Mouse (Mus musculus) testis, adult 2 months (tissue): Measurements from ENCODE around the gene Myo3a. TPM values are rescaled to one million over a fixed set of nuclear protein-coding genes. Genes with fewer than 3 reads are reported as not detected.
A peak's percentile ranks its signal among the peaks of the same experiment; 100 is the strongest.

Experiments
- H3K27ac ChIP-seq: fragments of 200-500 bp; 2 replicates; pipeline ENCODE4 v1.5.1; 2012; ENCODE audit warnings: low read depth, low read length; ENCODE audit not compliant: control insufficient read depth, insufficient read depth
- H3K27me3 ChIP-seq: fragments of 200-500 bp; 2 replicates; pipeline ENCODE4 v1.6.1; 2012; ENCODE audit warnings: mild to moderate bottlenecking, low read length, moderate library complexity; ENCODE audit not compliant: control insufficient read depth, insufficient read depth
- H3K36me3 ChIP-seq: fragments of 200-500 bp; 2 replicates; pipeline ENCODE4 v1.6.1; 2012; ENCODE audit warnings: mild to moderate bottlenecking, low read length; ENCODE audit not compliant: control insufficient read depth, insufficient read depth
- H3K4me1 ChIP-seq: fragments of 200-500 bp; 2 replicates; pipeline ENCODE4 v1.6.1; 2012; ENCODE audit warnings: low read length; ENCODE audit not compliant: control insufficient read depth, insufficient read depth
- H3K4me3 ChIP-seq: fragments of 200-500 bp; 2 replicates; pipeline ENCODE4 v1.5.1; 2012; ENCODE audit warnings: low read depth, mild to moderate bottlenecking, low read length, moderate library complexity, mixed read lengths; ENCODE audit not compliant: control insufficient read depth
- CTCF ChIP-seq: fragments of 200-500 bp; IDR thresholded peaks from 2 replicates; pipeline ENCODE4 v1.5.1; 2012; ENCODE audit warnings: low read depth, mild to moderate bottlenecking, inconsistent platforms, low read length, moderate library complexity; ENCODE audit not compliant: control insufficient read depth, insufficient read depth, insufficient replicate concordance
- POLR2A ChIP-seq: fragments of 200-500 bp; IDR thresholded peaks from 2 replicates; pipeline ENCODE4 v1.6.1; 2012; ENCODE audit warnings: low read depth, mild to moderate bottlenecking, inconsistent platforms, low read length, moderate library complexity; ENCODE audit not compliant: control insufficient read depth
- polyA plus RNA-seq: library from polyadenylated mRNA; depleted of rRNA; stranded (reverse); fragments of >200 nt; gene quantifications from 2 replicates; pipeline ENCODE4 v1.2.3, GENCODE M21; 2012

Myo3a gene
- polyA plus RNA-seq, 1 experiment, result 0.22 TPM

DNA sequence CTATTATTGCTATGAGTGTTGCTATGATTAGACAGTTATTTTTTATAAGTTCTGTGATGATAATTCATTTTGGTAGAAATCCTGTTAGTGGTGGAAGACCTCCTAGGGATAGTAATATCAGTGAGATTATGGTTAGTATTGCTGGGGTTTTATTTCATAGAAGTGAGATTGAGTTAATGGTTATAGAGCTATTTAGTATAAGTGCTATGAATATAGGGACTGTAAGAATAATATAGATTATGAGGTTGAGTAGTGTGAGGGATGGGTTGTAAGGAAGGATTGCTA lies 362.8 kb downstream of the Myo3a start:
- Histone ChIP-seq H3K4me1 (no peaks in the 10 kb centered on the region), H3K36me3 (no peaks in the 10 kb centered on the region), H3K4me3 (no peak overlapping the region), H3K27ac (no peak overlapping the region), H3K27me3 (no peaks in the 10 kb centered on the region)
- TF ChIP-seq CTCF (no peak), POLR2A (no peak)

DNA sequence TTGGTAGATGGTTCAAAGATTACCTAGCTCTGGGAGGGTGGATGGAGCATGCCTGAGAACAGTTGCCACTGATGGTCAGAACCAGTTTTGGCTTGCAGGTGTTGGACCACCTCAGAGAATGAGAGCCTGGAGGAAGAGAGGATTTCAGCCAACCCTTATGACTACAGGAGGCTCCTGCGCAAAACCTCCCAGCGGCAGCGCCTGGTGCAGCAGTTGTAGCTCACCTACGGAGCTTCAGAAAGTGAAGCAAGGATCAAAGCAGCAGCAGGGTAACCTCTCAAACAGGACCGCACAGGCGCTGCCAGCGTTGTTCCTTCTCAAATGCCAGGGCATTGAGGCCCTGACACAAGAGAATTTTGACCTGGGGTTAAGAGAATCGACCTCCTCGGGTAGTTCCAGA lies 390.6 kb downstream of the Myo3a start:
- peaks cover 8% of the 10 kb centered on the region for H3K4me1 ChIP-seq
- H3K27ac ChIP-seq, result no peak overlapping the region
- H3K36me3 ChIP-seq, result no peaks in the 10 kb centered on the region
- H3K4me3 ChIP-seq, result no peak overlapping the region
- H3K27me3 ChIP-seq, result no peaks in the 10 kb centered on the region
- TF ChIP-seq POLR2A (no peak), CTCF (no peak)

DNA sequence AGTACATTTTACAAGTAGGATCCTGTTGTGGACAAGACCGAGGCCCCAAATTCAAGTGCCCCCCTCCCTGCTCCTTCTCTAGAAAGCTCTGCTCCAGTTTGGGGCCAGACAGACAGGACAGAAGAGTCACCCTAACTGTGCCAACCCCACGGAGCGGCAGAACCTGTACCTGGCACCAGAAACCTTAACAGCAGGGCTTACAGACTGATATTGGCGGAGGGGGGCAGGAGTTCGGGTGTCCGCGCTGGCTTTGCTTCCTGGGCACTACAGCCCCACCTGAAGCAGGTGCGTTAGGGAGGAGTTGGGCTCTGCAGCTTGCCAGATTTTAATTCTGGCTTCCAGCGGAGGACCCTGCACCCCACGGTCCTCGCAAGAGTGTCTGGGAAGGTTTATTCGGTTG lies 392.1 kb downstream of the Myo3a start:
- Histone ChIP-seq H3K4me1 (peaks cover 10% of the 10 kb centered on the region), H3K27me3 (no peaks in the 10 kb centered on the region), H3K27ac (no peak overlapping the region), H3K36me3 (no peaks in the 10 kb centered on the region), H3K4me3 (no peak overlapping the region)
- TF ChIP-seq POLR2A (no peak), CTCF (no peak)

DNA sequence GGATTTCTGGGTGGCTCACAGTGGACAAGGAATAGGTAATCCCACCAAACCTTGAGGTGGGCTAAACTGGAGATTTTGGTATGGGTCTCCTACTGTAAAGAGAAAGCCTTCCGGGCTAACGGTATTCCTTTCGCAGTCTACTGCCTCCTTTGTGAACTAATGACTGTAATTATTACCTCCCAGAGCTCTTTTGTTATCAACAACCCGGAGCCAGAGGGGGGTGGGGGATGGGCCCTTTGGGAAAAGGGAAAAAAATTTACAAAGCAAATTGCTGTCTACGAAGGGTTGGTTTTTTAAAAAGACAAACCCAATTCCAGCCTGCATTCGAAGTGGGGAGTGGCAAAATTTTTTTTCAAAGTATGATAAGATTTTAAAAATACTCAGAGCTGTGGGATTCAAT lies 392.7 kb downstream of the Myo3a start:
- no peak for TF ChIP-seq CTCF
- no peak for TF ChIP-seq POLR2A
- H3K36me3 ChIP-seq, result no peaks in the 10 kb centered on the region
- no peaks in the 10 kb centered on the region for H3K27me3 ChIP-seq
- H3K4me1 ChIP-seq, result peaks cover 10% of the 10 kb centered on the region
- no peak overlapping the region for H3K27ac ChIP-seq
- no peak overlapping the region for H3K4me3 ChIP-seq

DNA sequence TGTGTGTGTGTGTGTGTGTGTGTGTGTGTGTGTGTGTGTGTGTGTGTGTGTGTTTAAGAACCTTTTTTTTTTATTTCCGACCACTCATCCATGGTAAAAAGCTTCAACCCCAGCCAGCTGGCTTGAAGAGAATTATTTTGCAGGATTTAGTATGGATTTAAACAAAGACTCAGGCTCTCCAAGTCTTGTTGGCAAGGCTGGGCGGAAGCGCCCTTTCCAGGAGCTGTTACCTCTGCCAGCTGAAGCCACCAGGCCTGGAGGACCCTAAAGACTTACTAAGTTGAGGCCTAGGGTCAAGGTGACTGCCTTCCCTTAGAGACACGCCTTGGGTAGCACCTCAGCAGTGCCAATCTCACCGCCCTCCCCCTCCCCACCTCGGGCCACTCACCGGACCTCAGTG lies 393.2 kb downstream of the Myo3a start:
- Histone ChIP-seq H3K4me1 (peaks cover 10% of the 10 kb centered on the region), H3K27ac (no peak overlapping the region)

DNA sequence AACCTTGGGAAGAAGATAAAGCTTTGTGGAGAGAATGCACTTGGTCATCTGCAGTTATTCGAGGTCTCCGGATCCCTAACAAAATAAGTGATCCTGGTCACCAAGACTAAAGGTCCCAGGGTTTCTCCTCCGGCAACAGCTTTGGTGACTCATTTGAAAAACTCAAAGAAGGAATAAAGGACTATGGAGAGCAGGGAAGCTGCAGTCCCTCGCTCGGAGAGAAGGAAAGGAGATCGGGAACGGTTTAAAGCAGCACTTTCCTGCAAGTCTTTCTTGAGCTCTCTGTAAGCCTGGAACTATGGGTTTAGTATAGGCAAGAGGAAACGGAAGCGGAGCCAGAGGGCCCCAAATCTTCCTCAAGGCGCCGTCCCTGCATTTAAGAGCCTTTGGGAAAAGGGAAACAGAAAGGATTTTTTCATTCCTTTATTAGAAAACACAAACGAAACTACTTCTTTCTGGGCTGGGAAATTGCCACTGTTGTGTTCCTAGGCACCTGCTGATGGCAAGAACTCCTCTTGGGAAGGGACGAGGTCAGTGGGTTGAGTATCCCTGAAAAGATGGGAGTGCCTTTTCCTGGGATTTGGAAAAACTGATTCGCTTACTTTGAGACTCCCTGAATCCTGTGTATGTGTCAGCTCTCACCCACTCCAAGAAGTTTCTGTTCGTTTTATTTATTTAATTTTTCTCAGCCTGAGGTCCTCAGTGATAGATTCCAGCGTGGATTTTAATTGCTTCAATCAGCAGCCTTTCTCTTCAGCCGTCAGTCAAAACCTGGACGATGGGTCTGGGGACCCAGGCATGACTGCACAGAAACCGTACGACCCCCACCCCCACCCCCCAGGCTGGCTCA lies 393.9 kb downstream of the Myo3a start:
- Histone ChIP-seq H3K4me1 (peaks cover 10% of the 10 kb centered on the region), H3K4me3 (no peak overlapping the region), H3K36me3 (no peaks in the 10 kb centered on the region), H3K27ac (no peak overlapping the region), H3K27me3 (no peaks in the 10 kb centered on the region)
- no peak for TF ChIP-seq CTCF
- TF ChIP-seq POLR2A, result no peak

More for the DNA sequence above, 393.2 kb downstream of the Myo3a start:
- Histone ChIP-seq H3K27me3 (no peaks in the 10 kb centered on the region), H3K4me3 (no peak overlapping the region), H3K36me3 (no peaks in the 10 kb centered on the region)
- no peak for TF ChIP-seq CTCF
- no peak for TF ChIP-seq POLR2A

DNA sequence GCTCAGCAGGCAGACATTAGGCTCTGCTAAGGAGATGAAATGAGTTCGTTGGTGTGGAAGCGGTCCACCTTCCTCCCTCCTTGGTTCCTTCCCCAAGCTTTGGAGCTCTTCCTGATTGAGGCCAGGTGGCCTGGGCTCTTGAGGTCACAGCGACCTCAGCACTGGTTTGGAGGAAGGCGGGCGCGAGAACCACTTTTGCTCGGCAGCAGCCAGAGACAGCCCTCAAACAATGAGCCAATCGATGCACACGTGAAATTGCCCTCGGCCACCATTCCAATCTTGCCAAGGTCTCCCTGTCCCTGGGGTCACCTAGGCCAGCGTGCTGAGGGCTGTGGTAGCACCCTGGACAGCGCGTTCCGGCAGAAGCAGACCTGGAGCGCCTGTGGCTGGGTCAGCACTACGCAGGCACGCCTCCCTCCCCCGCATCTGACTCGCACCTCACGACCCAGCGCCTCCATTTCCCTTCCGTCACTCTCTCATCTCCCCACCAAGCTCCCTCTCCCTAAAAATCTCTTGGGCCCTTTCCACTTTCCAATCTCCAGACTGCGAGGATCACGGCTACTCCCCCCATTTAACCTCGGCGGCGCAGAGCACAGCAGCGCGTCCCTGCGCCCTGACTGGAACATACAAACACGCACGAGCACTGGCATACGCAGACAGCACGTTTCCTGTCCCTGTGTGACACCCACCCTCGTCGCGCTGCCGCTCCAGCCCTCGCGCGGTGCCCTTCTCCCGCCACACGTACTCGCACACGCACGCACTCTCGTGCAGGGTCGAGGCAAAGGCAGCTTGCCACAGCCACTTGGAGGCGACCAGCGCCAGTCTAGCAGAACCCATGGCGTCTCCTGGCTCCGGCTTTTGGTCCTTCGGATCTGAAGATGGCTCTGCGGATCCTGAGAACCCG lies 394.8 kb downstream of the Myo3a start, which contains the start of gene Gad2:
TSS of gene Gad2 (plus strand) at position 378 of the 904 bp plus-strand sequence.
- H3K36me3 ChIP-seq, result no peaks in the 10 kb centered on the region
- TF ChIP-seq CTCF (no peak), POLR2A (no peak)
- H3K27me3 ChIP-seq, result no peaks in the 10 kb centered on the region
- no peak within 1 kb of the TSS for H3K27ac ChIP-seq
- peak within 1 kb of the TSS; percentile 41 for H3K4me3 ChIP-seq
- H3K4me1 ChIP-seq, result peaks cover 10% of the 10 kb centered on the region
